In the genomic region with DNA sequence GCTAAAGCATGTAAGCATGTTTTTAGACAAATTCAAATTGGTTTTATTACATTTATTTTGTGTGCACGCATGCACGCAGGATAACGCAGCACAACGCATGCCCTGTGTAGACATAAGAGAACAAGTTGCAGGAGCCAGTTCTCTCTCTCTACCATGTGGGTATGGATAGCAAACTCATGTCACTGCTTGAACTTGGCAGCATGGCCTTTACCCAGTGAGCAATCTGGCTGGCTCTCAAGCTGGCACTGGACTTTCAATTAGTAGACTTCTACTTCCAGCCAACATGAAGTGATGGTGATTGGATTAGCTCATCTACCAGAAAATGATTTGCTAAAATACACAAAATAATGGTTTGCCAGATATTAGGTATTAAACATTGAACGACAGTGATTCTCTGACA, we compare ENCODE assay signal across 15 mouse cellular contexts. TPM values are rescaled to one million over a fixed set of nuclear protein-coding genes. Genes with fewer than 3 reads are reported as not detected.
DNase-seq lines count a peak whose midpoint lies in the region; ATAC-seq lines count a peak whose summit lies in the region.
"Had no signal": no experiment of that assay in that cellular context is flagged by ENCODE, and none has a peak within 500 bp of the region (broad histone marks: within the 10 kb centered on the region; RNA-seq: fewer than 3 reads in every experiment).

No protein-coding gene starts in this region.

- no peak for ATAC-seq in neural tube, embryonic 15.5 days (ENCODE audit: low FRiP score)
- ATAC-seq: midbrain, embryonic 16.5 days had no signal

- no peak overlapping the region for H3K4me2 ChIP-seq in neural tube, embryonic 15.5 days
- H3K4me2 ChIP-seq: forebrain, embryonic 12.5 days; heart, embryonic 15.5 days; liver, embryonic 13.5 days had no signal

- H3K27ac ChIP-seq in neural tube, embryonic 15.5 days (replicated peaks), result no peak overlapping the region
- H3K27ac ChIP-seq: embryonic facial prominence, embryonic 10.5 days; forebrain, embryonic 12.5 days; heart, embryonic 15.5 days; liver, embryonic 13.5 days had no signal

- no peak overlapping the region for H3K4me3 ChIP-seq in neural tube, embryonic 15.5 days (replicated peaks)
- H3K4me3 ChIP-seq: embryonic facial prominence, embryonic 10.5 days; forebrain, embryonic 12.5 days; heart, embryonic 15.5 days; liver, embryonic 13.5 days had no signal

- no peaks in the 10 kb centered on the region for H3K9me3 ChIP-seq in neural tube, embryonic 15.5 days (replicated peaks)
- H3K9me3 ChIP-seq: embryonic facial prominence, embryonic 10.5 days; forebrain, embryonic 12.5 days; heart, embryonic 15.5 days; liver, embryonic 13.5 days had no signal

- H3K27me3 ChIP-seq in neural tube, embryonic 15.5 days (replicated peaks), result no peaks in the 10 kb centered on the region
- H3K27me3 ChIP-seq: forebrain, embryonic 12.5 days; heart, embryonic 15.5 days; liver, embryonic 13.5 days had no signal

- no peak overlapping the region for H3K9ac ChIP-seq in neural tube, embryonic 15.5 days (replicated peaks)
- H3K9ac ChIP-seq: forebrain, embryonic 12.5 days; heart, embryonic 15.5 days; liver, embryonic 13.5 days had no signal

- H3K4me1 ChIP-seq in neural tube, embryonic 15.5 days, result no peaks in the 10 kb centered on the region
- H3K4me1 ChIP-seq: embryonic facial prominence, embryonic 10.5 days; forebrain, embryonic 12.5 days; heart, embryonic 15.5 days; liver, embryonic 13.5 days had no signal

- peak; percentile 7 for DNase-seq in gastrocnemius, postnatal 14 days
- no peak for DNase-seq in gastrocnemius, postnatal 4 days (ENCODE audit: low spot score in 2 of 2)
- DNase-seq in left cerebral cortex, postnatal 4 days, result peak; percentile 85
- no peak for DNase-seq in left cerebral cortex, postnatal 14 days (ENCODE audit: low spot score in 2 of 2)
- peak; percentile 92 for DNase-seq in cerebellum, adult 9-10 months
- DNase-seq in embryo, embryonic 10.5 days (ENCODE audit: low spot score), result no peak
- no peak for DNase-seq in thymus, postnatal 0 days (ENCODE audit: low spot score)
- DNase-seq: kidney, adult 18-20 months; liver, embryonic 13.5 days; lung, postnatal 36 days had no signal

- WGBS in neural tube, embryonic 15.5 days, result 97% methylated on average over 5 of the region's 5 CpGs

- intact Hi-C loops in gastrocnemius, postnatal 14 days (cut with DNase I; ENCODE audit: low total_unique reads), result no loop called here
- intact Hi-C loops in left cerebral cortex, postnatal 4 days (cut with DNase I), result no loop called here
- intact Hi-C loops in left cerebral cortex, postnatal 14 days (cut with DNase I), result no loop called here

- H3K36me3 ChIP-seq in neural tube, embryonic 15.5 days, result peaks cover 21% of the 10 kb centered on the region

RNA-seq across cellular contexts. Expression of gene Cdc73, which starts 21.6 kb away (rescaled TPM):
- total RNA-seq in gastrocnemius, postnatal 14 days (2021), result 10 to 100 TPM; 46.0 to 49.2 TPM
- total RNA-seq in gastrocnemius, postnatal 4 days (2021), result 10 to 100 TPM; 62.8 to 65.1 TPM
- total RNA-seq in left cerebral cortex, postnatal 4 days (2021), result 10 to 100 TPM; 50.4 to 58.1 TPM
- total RNA-seq in left cerebral cortex, postnatal 14 days (2021), result 10 to 100 TPM; 52.6 to 53.1 TPM
- 23.3 and 26.6 TPM in 2 replicates for polyA plus RNA-seq in thymus, postnatal 0 days (2015; fragmentation: Nextera tagmentation; extraction: Ambion mirVana)
- polyA plus RNA-seq in neural tube, embryonic 15.5 days (2015; fragmentation: Nextera tagmentation; extraction: Ambion mirVana), result 17.9 and 19.9 TPM in 2 replicates

RNA-seq across cellular contexts. Expression of gene Glrx2, which starts 35.0 kb away (rescaled TPM):
- total RNA-seq in gastrocnemius, postnatal 14 days (2021), result 10 to 100 TPM; 70.1 to 76.4 TPM
- total RNA-seq in gastrocnemius, postnatal 4 days (2021), result 10 to 100 TPM; 57.8 to 59.2 TPM
- total RNA-seq in left cerebral cortex, postnatal 4 days (2021), result 100 to 1,000 TPM in 1 of 2 experiments, 10 to 100 TPM in 1; 93.4 to 104 TPM
- 100 to 1,000 TPM; 117 to 118 TPM for total RNA-seq in left cerebral cortex, postnatal 14 days (2021)
- 114 and 125 TPM in 2 replicates for polyA plus RNA-seq in thymus, postnatal 0 days (2015; fragmentation: Nextera tagmentation; extraction: Ambion mirVana)
- 121 and 134 TPM in 2 replicates for polyA plus RNA-seq in neural tube, embryonic 15.5 days (2015; fragmentation: Nextera tagmentation; extraction: Ambion mirVana)

RNA-seq across cellular contexts. Expression of gene B3galt2, which starts 40.6 kb away (rescaled TPM):
- total RNA-seq in gastrocnemius, postnatal 14 days (2021), result 1 to 10 TPM; 1.5 to 4.6 TPM
- 10 to 100 TPM; 11.6 to 12.8 TPM for total RNA-seq in gastrocnemius, postnatal 4 days (2021)
- total RNA-seq in left cerebral cortex, postnatal 4 days (2021), result 10 to 100 TPM; 22.1 to 22.5 TPM
- 10 to 100 TPM; 18.1 to 26.1 TPM for total RNA-seq in left cerebral cortex, postnatal 14 days (2021)
- 0.15 and 0.31 TPM in 2 replicates for polyA plus RNA-seq in thymus, postnatal 0 days (2015; fragmentation: Nextera tagmentation; extraction: Ambion mirVana)
- polyA plus RNA-seq in neural tube, embryonic 15.5 days (2015; fragmentation: Nextera tagmentation; extraction: Ambion mirVana), result 5.8 and 7.4 TPM in 2 replicates

Comparison
In these comparisons a context has a peak if more than half of its experiments do, and no peak if none do; other contexts are left out.
1. DNase-seq: peak in gastrocnemius, postnatal 14 days (single experiment), left cerebral cortex, postnatal 4 days (single experiment) and cerebellum, adult 9-10 months (single experiment); none in gastrocnemius, postnatal 4 days (0 of 2), left cerebral cortex, postnatal 14 days (0 of 2), embryo, embryonic 10.5 days (single experiment) and thymus, postnatal 0 days (single experiment).